Mouse (Mus musculus) ovary, postnatal 10 days (tissue): ENCODE results near the gene Rhoc.
"Not testable (repeated sequence)": the region's sequence is repeated elsewhere in the genome, so short reads cannot be mapped to it uniquely, and the experiment has no call there.

Experiments used
- DNase-seq: peaks from one replicate; pipeline ENCODE4 v3.0.0; 2022; ENCODE audit warnings: low spot score

Gene Rhoc

DNA sequence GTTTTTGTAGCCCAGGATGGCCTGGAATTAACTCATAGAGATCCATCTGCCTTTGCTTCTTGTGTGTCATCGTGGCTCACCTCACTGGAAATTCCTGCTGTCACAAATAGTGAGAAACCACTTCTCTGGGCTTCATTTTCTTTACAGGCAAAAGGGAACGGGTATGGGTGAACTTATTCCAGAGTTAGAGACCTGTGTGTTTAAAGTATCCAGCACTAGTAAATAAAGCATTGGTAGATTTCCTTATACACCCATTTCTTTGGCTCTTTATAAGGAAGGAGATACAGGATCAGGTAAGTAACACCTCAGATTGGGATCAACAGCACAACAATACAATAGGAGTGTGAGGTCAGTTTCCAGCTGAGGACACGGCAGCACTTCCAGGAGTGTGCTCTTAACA lies at the start of gene Rhoc:
Gene Rhoc (plus strand): TSS at position 301 of the 400 bp plus-strand sequence.
- DNase-seq = no peak

DNA sequence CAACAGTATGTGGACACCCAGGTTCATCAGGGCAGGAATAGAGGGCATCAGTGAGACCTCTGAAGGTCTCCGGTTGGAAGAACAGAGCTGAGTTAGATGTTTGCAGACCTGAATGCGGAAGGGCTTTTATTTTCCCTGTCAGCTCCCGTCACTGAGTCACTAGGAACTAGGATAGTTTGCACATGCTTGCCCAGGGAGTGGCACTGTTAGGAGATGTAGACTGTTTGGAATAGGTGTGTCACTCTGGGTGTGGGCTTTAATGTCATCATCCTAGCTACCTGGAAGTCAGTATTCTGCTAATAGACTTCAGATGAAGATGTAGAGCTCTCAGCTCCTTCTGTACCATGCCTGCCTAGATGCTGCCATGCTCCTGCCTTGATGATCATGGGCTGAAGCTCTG lies 46.2 kb upstream of the Rhoc start:
- DNase-seq = no peak

DNA sequence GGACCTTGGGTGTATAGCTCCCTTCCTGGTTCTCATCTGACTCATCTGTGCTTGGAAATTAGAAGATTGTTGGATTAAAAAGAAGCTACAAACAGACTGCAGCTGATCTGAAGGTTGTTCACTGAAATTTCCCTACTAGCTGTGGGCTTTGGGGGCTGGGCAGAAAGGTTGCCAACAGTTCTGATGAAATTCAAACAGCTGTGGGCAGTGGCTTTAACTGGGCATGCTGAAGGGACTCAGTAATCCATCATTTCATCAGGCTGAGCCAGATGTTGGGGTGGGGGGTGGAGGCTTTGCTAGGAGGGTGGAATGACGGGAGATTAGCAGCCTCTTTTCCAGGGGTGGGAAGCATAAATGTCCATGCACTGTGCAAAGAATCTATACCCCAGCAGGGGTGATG lies 45.0 kb upstream of the Rhoc start:
- DNase-seq = no peak

GRCm38 (mm10) chr3:104743864-104744263 lies 44.3 kb upstream of the Rhoc start:
- DNase-seq = no peak

DNA sequence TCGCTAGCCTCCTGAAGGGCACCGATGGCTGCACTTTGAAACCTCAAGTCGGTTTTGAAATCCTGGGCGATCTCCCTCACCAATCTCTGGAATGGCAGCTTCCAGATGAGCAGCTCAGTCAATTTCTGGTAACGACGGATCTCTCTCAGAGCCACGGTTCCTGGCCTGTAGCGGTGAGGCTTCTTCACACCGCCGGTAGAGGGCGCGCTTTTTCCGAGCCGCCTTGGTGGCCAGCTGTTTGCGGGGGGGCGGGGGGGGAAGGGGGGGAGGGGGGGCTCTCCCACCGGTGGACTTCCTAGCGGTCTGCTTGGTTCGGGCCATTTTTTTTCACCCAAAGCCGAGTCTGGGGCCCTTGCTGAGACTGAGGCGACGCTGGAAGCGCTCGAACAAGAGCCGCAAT lies 35.3 kb upstream of the Rhoc start:
- DNase-seq = not testable (repeated sequence)

DNA sequence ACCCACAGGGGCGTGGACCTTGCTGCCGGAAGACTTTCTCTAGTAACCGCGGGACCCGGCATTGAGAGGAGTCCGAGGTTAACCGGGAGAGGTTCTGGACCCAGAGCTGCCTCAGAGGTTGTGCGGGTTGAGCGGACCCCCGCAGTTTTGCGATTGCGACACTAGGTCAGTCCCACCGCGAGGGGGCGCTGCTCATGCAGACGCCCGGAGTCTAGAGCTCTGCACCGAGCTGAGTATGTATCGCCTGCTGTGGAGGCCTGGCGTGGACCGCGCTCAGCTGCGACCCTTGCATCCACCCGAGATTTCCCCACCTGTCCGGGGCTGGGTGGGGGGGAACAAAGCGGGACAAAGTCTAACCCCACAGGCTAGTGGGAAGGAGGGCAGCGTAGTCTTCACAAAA lies 29.8 kb upstream of the Rhoc start:
- DNase-seq = peak; percentile 42

DNA sequence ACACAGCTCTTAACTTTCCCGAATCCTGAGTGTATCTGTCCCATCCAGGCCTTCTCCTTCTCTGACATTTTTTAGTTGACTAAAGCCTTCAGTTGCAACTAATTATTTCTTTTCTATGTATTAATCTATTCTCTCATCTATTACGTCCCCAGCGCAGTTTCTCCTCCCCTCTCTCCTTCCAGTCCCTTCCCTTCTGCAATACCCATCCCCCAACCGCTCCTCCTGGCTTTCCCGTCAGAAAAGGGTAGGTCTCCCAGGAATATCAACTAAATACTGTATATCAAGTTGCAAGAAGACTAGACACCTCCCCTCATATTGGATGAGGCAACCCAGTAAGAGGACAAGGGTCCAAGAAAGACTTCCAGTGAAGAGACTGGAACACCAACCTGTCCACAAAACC lies 29.3 kb upstream of the Rhoc start:
- no peak for DNase-seq

GRCm38 (mm10) chr3:104762103-104762863 lies 25.9 kb upstream of the Rhoc start:
- DNase-seq = not testable (repeated sequence)

DNA sequence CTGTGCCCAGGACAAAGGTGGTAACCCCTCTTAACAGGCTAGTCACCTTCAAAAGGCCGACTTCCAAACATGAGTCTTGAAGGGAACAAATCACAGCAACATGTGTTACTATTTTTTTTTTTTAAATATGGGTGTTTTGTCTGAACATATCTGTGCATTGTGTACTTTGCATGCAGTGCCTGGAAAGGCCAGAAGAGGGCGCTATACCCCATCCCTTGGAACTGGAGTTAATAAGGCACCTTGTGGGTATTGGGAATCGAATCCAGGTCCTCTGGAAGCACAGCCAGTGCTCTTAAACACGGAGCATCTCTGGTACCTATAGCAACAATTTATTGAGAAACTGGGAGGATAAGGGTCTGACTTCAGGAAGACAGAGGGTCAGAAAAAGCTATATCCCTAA lies 23.2 kb upstream of the Rhoc start:
- no peak for DNase-seq

DNA sequence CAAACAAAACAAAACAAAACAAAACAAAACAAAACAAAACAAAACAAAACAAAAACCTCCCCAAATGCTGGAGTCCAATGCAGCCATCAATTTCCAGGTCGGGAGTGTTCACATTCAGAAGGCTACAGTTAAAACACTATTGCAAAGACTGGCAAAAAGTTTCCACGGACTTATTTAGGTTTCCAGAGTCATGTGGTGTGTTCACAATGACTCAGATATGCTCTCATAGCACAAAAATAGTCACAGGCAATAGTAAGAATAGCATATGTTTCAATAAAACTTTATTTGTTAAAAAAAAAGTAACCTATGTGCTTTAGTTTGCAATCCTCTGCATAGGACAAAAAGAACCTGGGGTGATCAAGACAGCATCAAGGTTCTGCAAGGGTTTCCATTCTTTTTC lies 21.0 kb upstream of the Rhoc start:
- no peak for DNase-seq

DNA sequence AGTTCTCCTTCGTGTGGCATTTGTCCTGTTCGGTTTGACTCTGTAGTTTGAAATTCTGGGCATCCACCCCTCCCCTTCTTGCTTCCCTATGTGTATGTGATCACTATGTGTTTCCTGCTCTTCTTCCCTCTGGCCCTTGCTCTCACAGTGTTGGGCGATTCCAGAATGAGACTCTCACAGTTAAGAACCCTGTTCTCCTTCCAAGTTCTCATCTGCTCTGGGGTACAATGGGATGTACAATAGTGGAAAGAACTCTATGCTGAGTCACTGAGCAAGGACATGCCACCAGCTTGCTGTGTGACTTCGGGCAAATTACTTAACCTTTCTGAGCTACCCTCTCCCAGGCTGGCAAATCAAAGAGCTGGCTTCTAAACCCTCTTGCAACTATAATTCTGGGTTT lies 20.5 kb upstream of the Rhoc start:
- DNase-seq = no peak

- no peak for DNase-seq
Observed at GRCm38 (mm10) chr3:104769135-104769534, 19.0 kb upstream of the Rhoc start.

- no peak for DNase-seq
Observed at GRCm38 (mm10) chr3:104770035-104770434, 18.1 kb upstream of the Rhoc start.

DNA sequence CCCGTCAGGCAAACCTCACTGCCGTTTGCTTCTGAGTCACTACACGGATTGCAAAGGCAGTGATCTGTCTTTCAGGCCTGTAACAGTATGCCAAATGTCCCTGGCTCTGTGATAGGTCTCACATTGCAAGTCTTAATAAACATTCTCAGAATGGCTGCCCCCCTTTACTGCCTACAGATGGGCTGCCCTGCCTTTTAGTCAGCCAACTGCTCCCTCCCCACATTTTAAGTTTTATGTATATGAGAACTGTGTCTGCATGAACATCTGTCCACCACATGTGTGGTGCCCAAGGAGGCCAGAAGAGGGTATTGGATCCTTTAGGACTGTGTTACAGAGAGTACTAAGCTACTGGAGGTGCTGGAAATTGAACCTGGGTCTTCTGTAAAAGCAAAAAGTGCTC lies 17.3 kb upstream of the Rhoc start:
- DNase-seq = no peak

- DNase-seq = no peak
Observed at GRCm38 (mm10) chr3:104771460-104771859, 16.7 kb upstream of the Rhoc start.

DNA sequence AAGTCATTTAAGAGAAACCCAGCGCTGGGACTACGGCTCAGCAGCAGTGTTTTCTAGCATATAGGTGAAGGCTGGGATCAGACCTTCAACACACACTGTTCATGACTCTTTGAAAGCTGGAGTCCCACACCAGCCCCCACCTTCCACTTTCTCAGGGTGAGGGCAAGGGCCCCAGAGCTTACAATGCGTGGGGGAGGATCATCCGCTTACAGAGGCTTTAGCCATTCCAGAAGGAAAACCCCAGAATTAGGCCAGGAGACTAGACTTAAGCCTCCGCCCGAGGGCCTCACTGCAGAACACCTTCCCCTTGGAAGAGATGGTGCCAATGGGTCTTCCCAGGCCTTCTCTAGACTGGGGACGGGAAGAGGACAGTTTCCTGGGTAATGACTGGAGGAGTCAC lies 14.9 kb upstream of the Rhoc start:
- DNase-seq = no peak

DNA sequence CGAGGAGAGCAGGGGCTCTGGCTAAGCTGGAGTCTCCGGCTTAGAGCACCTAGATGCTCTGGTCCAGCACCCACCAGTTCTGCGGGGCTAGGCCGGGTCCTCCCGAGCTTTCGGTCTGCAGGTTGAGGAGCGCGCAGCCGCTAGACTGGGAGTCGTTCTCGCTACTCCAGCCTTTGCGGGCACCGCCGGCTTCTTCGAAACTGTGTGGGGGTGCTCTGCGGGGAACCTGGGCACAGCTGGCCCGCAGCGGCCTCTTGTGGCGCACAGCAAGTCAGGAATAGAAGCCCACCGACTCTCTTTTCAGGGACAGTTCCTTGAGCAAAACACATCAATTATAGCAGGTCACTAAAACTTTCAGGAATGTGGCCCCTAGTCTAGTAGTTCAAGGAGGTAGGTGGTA lies 10.8 kb upstream of the Rhoc start:
- no peak for DNase-seq

DNA sequence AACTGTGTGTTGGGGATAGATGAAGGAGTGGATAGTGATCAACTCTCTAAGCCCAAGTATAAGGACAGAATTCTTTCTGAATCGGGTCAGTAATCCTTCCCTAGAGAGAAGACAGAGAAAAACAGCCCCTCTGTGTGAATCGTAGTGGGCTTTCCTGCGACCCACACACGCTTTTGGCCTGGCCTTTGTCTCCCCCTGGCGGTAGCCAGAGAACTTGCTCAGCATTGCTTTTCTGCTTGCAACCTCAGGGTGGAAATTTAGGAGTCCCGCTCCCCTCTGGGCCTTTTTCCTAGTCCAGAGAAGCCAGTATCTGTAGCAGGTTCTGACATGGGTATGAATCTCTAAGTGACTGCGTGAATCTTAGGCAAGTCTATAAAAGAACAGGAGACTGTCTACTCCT lies 8.2 kb upstream of the Rhoc start:
- no peak for DNase-seq

DNA sequence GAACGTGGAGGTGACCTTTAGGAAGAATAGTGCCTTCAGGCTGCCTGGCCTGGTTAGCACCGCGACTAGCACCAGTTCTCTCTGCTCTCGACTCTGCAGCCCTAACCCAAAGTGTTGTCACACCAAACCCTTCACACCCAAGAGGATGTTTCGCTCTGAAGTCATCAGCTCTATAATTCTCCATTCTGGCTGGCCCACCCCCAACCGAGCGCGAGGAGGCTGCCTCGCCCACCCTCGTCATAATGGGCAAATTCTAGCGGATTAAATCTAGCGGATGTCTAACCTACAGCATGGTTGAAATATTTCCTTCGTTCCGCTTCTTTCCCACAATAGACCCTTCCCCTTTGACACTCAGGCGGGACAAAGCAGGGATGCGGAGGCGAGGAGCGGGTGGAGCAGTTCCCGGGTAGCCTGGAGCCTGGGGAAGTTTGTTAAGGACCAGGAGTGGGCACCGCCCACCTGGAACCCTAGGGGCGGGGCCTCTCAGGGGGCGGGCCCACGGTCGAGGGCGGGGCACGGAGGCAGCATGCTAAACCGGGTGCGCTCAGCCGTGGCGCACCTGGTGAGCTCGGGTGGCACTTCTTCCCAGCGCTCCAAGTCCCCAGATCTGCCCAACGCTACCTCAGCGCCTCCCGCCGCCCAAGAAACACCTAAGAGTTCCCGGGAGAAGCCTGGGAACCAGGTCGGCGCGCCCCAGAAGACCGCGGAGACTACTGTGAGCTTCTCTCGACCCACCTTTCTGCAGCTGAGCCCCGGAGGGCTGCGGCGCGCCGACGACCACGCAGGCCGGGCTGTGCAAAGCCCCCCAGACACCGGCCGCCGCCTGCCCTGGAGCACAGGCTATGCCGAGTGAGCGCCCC lies 7.4 kb upstream of the Rhoc start, which contains the start of gene Ppm1j:
Gene Ppm1j (plus strand): TSS at position 496 of the 860 bp plus-strand sequence.
- no peak for DNase-seq

DNA sequence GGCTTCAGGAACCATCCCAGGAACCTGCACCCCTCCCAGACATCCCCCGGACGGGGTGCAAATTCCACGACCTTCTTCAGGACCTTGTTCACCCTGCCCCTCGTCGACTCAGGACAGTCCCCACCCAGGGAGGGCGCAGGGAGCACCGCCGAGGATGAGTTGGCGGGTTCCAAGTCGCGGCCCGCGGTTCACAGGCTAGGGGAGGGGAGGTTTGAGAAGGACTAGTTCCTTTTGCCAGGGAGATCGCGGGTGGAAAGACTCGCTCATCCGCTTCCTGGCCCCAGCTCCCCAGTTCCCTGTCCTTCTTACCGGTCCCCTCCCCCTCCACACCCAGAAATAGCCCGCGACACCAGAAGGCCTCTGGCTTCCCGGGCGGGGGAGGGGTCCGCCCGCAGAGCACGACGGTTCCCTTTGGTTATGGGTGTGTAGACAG lies 6.7 kb upstream of the Rhoc start, which contains the start of gene Fam19a3:
Gene Fam19a3 (minus strand): TSS at position 370 of the 433 bp plus-strand sequence.
- DNase-seq = no peak

GRCm38 (mm10) chr3:104782061-104782681 lies 6.0 kb upstream of the Rhoc start:
- DNase-seq = no peak

DNA sequence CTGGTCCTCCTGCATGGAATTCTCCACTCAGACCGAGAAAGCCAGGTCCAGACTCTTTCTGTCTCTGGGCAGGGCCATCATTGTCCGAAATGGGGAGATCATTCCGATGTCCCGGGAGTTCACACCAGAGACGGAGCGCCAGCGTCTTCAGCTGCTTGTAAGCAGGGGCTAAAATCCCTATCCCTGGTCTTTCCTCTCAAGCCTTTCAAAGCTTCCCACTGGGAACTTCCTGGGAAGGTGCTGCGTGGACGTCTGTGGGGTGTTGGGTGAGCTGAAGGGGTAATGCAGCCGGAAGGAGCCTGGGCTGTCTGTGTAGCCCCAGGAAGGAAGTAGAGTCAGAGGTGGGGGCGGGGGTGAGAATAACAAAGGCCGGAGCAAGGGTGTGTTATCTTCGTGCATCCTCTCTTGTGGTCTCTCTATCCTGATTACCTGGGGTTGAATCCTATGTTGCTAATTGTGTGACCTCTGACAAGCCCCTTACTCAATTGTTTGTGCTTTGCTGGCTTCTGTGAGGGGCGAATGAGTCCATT lies 4.1 kb upstream of the Rhoc start:
- DNase-seq = no peak
